Mouse (Mus musculus) heart, embryonic 16.5 days (tissue): ENCODE results near the gene Katnal1. TPM values are rescaled to one million over a fixed set of nuclear protein-coding genes. Genes with fewer than 3 reads are reported as not detected.

Source experiments
- ATAC-seq: fragments of 200-750 bp; cut with Nextera tagmentation; replicated peaks from 2 replicates; pipeline ENCODE4 v1.8.0; 2017; ENCODE audit warnings: moderate number of reproducible peaks; ENCODE audit not compliant: insufficient read depth, low FRiP score; ENCODE audit errors: extremely low read depth
- H3K27ac ChIP-seq: fragments of 300-500 bp; sonication (generic); 2 replicates; pipeline ENCODE4 v1.5.1; 2014; ENCODE audit warnings: mild to moderate bottlenecking, low read length, control low read depth, moderate library complexity
- H3K27me3 ChIP-seq: fragments of 300-500 bp; sonication (generic); 2 replicates; pipeline ENCODE4 v1.6.1; 2014; ENCODE audit warnings: low read length, mixed read lengths; ENCODE audit not compliant: control insufficient read depth, insufficient read depth
- H3K36me3 ChIP-seq: fragments of 300-500 bp; sonication (generic); 2 replicates; pipeline ENCODE4 v1.6.1; 2014; ENCODE audit not compliant: control insufficient read depth, insufficient read depth
- H3K4me1 ChIP-seq: fragments of 300-500 bp; sonication (generic); 2 replicates; pipeline ENCODE4 v1.6.1; 2014; ENCODE audit warnings: low read length, mixed read lengths; ENCODE audit not compliant: control insufficient read depth, insufficient read depth
- H3K4me2 ChIP-seq: fragments of 300-500 bp; sonication (generic); 2 replicates; pipeline ENCODE4 v1.6.1; 2014; ENCODE audit warnings: low read depth, mild to moderate bottlenecking, control low read depth, low read length
- H3K4me3 ChIP-seq: fragments of 300-500 bp; sonication (generic); 2 replicates; pipeline ENCODE4 v1.5.1; 2014; ENCODE audit warnings: mild to moderate bottlenecking, control low read depth, low read length
- H3K9ac ChIP-seq: fragments of 300-500 bp; sonication (generic); 2 replicates; pipeline ENCODE4 v1.6.1; 2014; ENCODE audit warnings: low read length, control low read depth
- H3K9me3 ChIP-seq: fragments of 300-500 bp; sonication (generic); replicated peaks from 2 replicates; pipeline ENCODE4 v1.6.1; 2016; ENCODE audit warnings: low read length; ENCODE audit not compliant: control insufficient read depth
- WGBS: fragments of 180-500 bp; shearing (Covaris S2); extraction: QIAGEN DNeasy Blood & Tissue Kit; methylation state at CpG from one replicate; pipeline ENCODE4 v1.1.7; 2014; 5-methylcytosine and 5-hydroxymethylcytosine counted together
- polyA plus RNA-seq: library from polyadenylated mRNA; unstranded; fragments of >200 nt; fragmentation: Nextera tagmentation; extraction: Ambion mirVana; gene quantifications from 2 replicates; pipeline ENCODE4 v1.2.1, GENCODE M21; 2015

Katnal1 gene
- polyA plus RNA-seq, result 12.4 and 12.7 TPM in 2 replicates

DNA sequence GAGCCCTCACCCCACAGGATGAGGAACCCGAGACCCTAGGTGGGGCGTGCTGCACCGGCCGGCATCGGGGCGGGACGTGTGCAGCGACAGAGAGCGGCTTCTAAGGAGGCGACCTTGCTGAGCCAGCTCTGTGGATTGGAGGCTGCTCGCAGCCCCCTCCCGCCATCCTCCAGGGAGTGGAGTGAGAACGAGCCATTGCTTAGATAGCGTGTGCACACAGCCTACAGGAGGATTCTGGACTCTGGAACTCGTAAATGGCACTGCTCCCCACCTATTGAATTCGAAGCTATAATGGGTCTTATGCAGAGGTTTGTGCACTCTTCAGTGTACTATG, at the start of gene Katnal1:
TSS of gene Katnal1 (minus strand) at position 205 of the 334 bp plus-strand sequence.
- Histone ChIP-seq H3K9me3 (0 out of 2 replicates have a peak, but pooled peaks cover 2% of the 10 kb centered on the region), H3K4me1 (peaks cover 10% of the 10 kb centered on the region), H3K9ac (peak within 1 kb of the TSS; percentile 91), H3K4me3 (peak within 1 kb of the TSS; percentile 76), H3K27ac (peak within 1 kb of the TSS; percentile 92), H3K27me3 (no peaks in the 10 kb centered on the region), H3K36me3 (no peaks in the 10 kb centered on the region), H3K4me2 (peak within 1 kb of the TSS; percentile 87)
- ATAC-seq, result no peak; the same call in 1 of the 2 replicates
- WGBS, result under 1% methylated on average over 16 of the region's 16 CpGs

DNA sequence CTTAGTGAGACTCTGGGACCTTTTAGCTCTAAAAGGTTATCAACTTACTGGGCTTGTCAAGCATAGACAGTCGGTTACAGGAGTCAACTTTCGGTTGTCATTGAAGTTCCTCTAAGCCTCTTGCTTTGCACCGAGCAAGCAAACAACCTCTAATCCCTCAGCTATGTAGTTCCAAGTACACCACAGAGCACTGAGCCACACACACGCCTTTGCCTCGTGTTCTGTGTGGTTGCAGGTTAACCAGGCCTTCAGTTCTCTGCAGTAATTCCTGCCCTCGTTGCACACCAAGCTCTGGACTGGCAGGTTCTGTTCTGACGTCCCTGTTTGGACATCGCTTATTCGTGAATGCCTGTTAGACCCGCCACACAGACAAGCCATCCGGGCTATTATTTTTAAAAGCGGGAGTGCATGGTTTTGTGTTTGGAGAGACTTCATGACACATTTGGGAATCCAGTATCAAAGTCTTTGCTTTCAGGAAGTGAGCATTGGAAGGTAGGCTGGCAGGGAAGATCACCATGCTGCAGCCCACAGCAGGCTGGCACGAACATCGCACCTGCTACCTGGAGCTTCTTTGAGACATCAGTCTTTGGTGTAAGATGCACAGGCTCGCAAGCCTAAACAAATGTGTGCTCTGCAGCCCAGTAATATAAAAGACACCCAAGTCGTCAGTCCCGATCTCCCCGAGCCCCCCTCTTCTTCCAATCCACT, 49.5 kb upstream of the Katnal1 start:
- no peak for ATAC-seq
- Histone ChIP-seq H3K4me1 (peaks cover 15% of the 10 kb centered on the region), H3K27ac (peak overlapping the region; percentile 86), H3K27me3 (no peaks in the 10 kb centered on the region), H3K36me3 (no peaks in the 10 kb centered on the region; the same call in 1 of the 2 replicates), H3K9me3 (peaks cover under 1% of the 10 kb centered on the region; the same call in 1 of the 2 replicates), H3K4me3 (no peak overlapping the region), H3K4me2 (peak overlapping the region; percentile 22), H3K9ac (peak overlapping the region; percentile 33)
- WGBS, result 61% methylated on average over 18 of the region's 18 CpGs

DNA sequence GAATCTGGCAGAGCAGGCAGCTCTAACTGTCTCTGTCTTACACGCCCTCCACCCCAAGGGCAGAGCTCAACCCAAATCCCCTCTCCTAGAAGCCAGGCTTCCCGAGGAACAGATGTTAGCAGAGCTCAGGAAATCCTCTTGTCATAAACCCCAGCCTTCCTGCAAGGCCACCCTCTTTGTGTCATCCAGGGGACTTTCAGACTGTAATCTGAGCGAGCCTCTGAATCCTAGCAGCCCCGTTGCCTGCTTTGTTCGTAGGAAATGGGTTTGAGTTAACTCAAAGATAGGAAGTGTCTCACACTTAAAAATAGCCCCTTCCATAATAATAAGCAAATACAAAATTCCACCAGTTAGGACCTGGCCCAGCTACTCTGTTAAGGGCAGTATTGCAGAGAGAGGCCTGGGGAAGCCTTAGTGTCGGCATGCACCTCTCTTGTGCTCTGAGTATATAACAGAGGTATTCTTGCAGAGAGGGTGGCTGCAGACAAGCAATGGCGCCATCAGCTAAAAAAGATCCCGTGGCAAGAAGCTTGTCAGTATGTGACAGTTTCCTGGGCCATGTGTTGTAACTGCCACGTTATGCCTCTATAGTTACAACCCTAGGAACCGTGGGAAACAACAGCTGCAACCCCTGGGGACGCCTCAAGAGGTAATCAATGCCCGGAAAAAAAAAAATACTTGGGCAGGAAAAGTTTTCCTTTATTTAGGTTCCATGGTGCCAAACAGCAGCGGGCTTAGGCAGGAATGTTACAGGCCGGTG, 48.8 kb upstream of the Katnal1 start:
- Histone ChIP-seq H3K27me3 (no peaks in the 10 kb centered on the region), H3K4me3 (no peak overlapping the region), H3K4me2 (peak overlapping the region; percentile 22), H3K4me1 (peaks cover 21% of the 10 kb centered on the region), H3K27ac (peak overlapping the region; percentile 86), H3K9ac (peak overlapping the region; percentile 50), H3K36me3 (no peaks in the 10 kb centered on the region), H3K9me3 (no peaks in the 10 kb centered on the region)
- peak; percentile 21; the same call in 1 of the 2 replicates for ATAC-seq
- 17% methylated on average over 14 of the region's 14 CpGs for WGBS

DNA sequence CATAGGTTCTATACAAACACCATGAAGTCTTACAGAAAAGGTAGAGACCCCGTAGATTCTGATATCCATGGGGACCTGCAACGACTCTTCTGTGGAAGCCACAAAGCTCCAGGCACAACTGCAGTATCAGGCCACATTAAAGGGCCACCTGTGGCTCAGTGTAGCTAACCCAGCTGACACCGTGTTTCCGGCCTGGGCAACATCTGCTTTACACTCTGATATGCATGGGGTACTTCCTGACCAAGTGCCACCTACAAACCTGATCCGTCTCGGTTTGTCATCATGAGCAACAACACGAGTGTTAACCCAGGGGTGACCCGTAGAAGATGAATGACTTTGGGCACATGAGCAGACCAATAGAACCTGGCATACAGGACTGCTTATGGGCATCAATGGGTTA, 47.8 kb upstream of the Katnal1 start:
- no peaks in the 10 kb centered on the region for H3K27me3 ChIP-seq
- H3K9me3 ChIP-seq, result no peaks in the 10 kb centered on the region
- no peaks in the 10 kb centered on the region for H3K36me3 ChIP-seq
- H3K9ac ChIP-seq, result no peak overlapping the region
- 81% methylated on average over 8 of the region's 8 CpGs for WGBS
- ATAC-seq, result peak; percentile 46
- peak overlapping the region; percentile 52 for H3K27ac ChIP-seq
- peaks cover 21% of the 10 kb centered on the region for H3K4me1 ChIP-seq
- no peak overlapping the region for H3K4me2 ChIP-seq
- no peak overlapping the region for H3K4me3 ChIP-seq

DNA sequence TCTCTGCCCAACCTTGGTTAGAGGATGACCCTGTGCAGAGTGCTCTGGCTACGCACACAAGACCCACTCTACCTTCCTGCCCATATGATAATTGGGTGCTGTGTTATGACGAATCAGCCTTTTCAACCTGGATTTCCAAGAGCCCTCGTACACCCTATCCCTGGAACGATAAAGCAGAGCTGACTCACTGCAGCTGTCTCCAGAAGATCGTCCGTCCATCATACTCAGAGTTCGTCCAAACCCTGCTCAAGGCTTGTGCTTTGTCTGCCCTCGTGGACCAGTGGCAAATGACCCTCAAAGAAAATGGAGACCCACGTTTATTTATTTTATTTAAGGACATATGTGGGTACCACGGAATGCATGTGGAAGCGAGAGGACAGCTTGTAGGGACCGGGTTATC, 45.9 kb upstream of the Katnal1 start:
- H3K36me3 ChIP-seq, result no peaks in the 10 kb centered on the region
- H3K4me3 ChIP-seq, result no peak overlapping the region
- H3K4me1 ChIP-seq, result peaks cover 21% of the 10 kb centered on the region
- H3K27me3 ChIP-seq, result no peaks in the 10 kb centered on the region
- H3K9ac ChIP-seq, result no peak overlapping the region
- H3K9me3 ChIP-seq, result no peaks in the 10 kb centered on the region
- no peak overlapping the region for H3K4me2 ChIP-seq
- 87% methylated on average over 12 of the region's 12 CpGs for WGBS
- no peak overlapping the region for H3K27ac ChIP-seq
- ATAC-seq, result no peak

DNA sequence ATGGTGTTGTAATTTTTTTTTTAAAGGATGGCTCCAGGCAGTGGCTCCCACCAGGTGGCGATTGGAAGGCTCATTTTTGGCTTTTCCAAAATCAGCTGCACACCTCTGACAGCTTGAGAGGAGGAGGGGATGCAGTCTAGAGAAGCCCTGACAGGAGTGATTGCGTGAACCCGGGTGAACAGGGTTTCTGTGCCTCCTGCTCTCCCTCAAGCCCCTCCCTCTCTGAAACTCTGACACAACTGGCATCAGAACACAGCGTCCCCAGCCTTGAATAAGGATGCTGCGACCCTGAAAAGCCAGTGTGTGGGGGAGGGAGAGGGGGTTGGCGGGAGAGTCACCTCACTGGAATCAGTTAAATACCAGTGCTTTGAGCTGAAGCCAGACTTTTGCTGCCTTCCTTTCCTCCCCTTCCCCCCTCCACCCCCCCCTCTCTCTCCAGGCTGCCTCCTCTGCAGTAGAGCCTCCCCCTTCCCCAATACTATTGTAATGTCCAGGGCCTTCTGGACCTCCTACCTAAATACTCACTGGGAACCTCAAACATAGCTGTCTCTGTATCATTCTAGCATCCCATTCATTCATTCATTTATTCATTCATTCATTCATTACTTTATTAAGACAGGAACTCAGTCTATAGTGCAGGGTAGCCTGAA, 44.0 kb upstream of the Katnal1 start:
- Histone ChIP-seq H3K9me3 (no peaks in the 10 kb centered on the region), H3K4me3 (no peak overlapping the region), H3K36me3 (no peaks in the 10 kb centered on the region), H3K9ac (no peak overlapping the region), H3K4me2 (no peak overlapping the region), H3K27me3 (no peaks in the 10 kb centered on the region), H3K4me1 (peaks cover 18% of the 10 kb centered on the region), H3K27ac (no peak overlapping the region; the same call in 1 of the 2 replicates)
- no peak for ATAC-seq
- WGBS, result 14% methylated on average over 6 of the region's 6 CpGs

DNA sequence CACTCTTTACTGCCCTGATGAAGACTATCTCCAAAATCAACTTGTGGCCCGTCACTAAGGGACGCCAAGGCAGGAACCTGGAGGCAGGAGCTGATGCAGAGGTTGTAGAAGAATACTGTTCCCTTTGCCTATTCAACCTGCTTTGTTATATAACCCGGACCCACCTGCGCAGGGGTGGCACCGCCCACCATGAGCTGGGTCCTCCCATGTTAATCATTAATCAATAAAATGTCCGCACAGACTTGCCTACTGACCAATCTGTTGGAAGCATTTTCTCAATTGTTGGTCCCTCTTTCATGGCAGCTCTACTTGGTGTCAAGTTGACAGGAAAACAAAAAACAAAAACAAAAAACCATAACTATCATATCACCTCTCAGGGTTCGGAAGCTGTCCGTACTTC, 43.0 kb upstream of the Katnal1 start:
- no peaks in the 10 kb centered on the region for H3K36me3 ChIP-seq
- 85% methylated on average over 8 of the region's 8 CpGs for WGBS
- H3K27me3 ChIP-seq, result no peaks in the 10 kb centered on the region
- no peak overlapping the region for H3K4me2 ChIP-seq
- H3K27ac ChIP-seq, result no peak overlapping the region
- ATAC-seq, result no peak
- no peak overlapping the region for H3K4me3 ChIP-seq
- no peak overlapping the region for H3K9ac ChIP-seq
- no peaks in the 10 kb centered on the region for H3K9me3 ChIP-seq
- peaks cover 11% of the 10 kb centered on the region for H3K4me1 ChIP-seq

DNA sequence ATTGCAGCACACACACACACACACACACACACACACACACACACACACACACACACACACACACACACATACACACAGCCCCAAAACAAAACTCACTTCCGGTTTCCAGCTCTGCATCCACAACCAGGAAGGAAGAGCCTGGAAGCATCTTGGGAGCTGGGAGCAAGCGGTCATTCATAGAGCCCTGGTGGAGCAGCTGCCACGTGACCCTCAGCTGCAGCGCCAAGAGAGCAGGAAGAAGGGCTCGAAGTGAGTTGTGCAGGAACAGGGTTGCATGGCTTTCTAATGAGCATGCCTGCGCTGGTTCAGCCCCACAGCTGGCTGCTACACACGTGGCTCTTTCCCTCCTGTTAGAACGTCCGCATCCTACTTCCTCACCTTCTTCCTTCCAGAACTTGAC, 40.5 kb upstream of the Katnal1 start:
- Histone ChIP-seq H3K4me2 (peak overlapping the region; percentile 21), H3K4me3 (no peak overlapping the region), H3K4me1 (peaks cover 33% of the 10 kb centered on the region), H3K27me3 (no peaks in the 10 kb centered on the region), H3K27ac (0 out of 2 replicates have a peak overlapping the region, but pooled peaks have one; percentile 15), H3K9me3 (no peaks in the 10 kb centered on the region), H3K9ac (no peak overlapping the region), H3K36me3 (no peaks in the 10 kb centered on the region)
- WGBS, result 54% methylated on average over 9 of the region's 9 CpGs
- no peak for ATAC-seq
